Mouse (Mus musculus) cerebellum, adult 2 months (tissue): ENCODE measurements at regions not wholly inside any gene's neighbourhood (a gene's known extent, or its start where the extent isn't known, plus 50 kb on each side); places are given as distances from the start of the nearest gene placed in this dataset.

Experiments
- CTCF ChIP-seq: fragments of 200-500 bp; IDR thresholded peaks from 2 replicates; pipeline ENCODE4 v1.5.1; 2011; ENCODE audit warnings: low read depth, mild to moderate bottlenecking, control low read depth, low read length, moderate library complexity, borderline replicate concordance; ENCODE audit not compliant: insufficient read depth
- POLR2A ChIP-seq: fragments of 200-500 bp; IDR thresholded peaks from 2 replicates; pipeline ENCODE4 v1.6.1; 2011; ENCODE audit warnings: low read length, control low read depth, borderline replicate concordance; ENCODE audit not compliant: insufficient read depth

- TF ChIP-seq CTCF (no peak), POLR2A (no peak)
Observed at GRCm38 (mm10) chr14:104086381-104086780, 242.2 kb upstream of the Ednrb start.
